Comparison of ENCODE assay signal across 8 mouse cellular contexts in the genomic region with DNA sequence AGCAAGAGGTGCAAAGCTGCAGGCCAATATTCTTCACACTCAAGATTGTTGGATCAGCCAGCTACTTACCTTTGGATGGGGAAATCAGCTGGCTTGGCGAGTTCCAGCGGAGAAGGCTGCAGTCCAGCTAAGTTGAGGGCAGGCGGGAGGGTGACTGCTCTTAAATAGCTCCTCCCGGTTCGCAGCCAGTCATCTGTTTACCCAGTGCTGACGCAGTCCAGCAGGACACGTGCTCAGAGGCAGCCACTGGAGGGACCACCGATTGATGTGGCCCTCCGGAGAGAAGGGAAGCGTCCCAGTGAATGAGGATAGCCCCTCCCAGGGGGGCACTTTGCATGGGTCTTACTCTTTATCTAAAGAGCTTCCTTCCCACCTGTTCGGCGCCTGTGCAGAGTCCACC. TPM values are rescaled to one million over a fixed set of nuclear protein-coding genes. Genes with fewer than 3 reads are reported as not detected.
A peak's percentile ranks its signal among the peaks of the same experiment; 100 is the strongest.
DNase-seq lines count a peak whose midpoint lies in the region; ATAC-seq and TF ChIP-seq lines count a peak whose summit lies in the region.

Gene Cck, minus strand, starts transcription at position 166 of the 400 bp plus-strand sequence.

- H3K4me1 ChIP-seq in cerebellum, adult 2 months (ENCODE audit: control insufficient read depth, insufficient read depth, low read length) = no peaks in the 10 kb centered on the region
- H3K4me1 ChIP-seq in hindbrain, embryonic 16.5 days (ENCODE audit: control insufficient read depth, insufficient read depth, low read depth, low read length) = peaks cover 12% of the 10 kb centered on the region
- peaks cover 32% of the 10 kb centered on the region for H3K4me1 ChIP-seq in midbrain, embryonic 10.5 days
- 0 out of 2 replicates have a peak, but pooled peaks cover 9% of the 10 kb centered on the region for H3K4me1 ChIP-seq in stomach, embryonic 16.5 days (ENCODE audit: control insufficient read depth, insufficient read depth, low read length)

- intact Hi-C loops in left cerebral cortex, postnatal 10 days (cut with DNase I) = loop anchor here (5.0 kb wide), 1 partner anchor 107 kb away; no protein-coding TSS in a partner anchor

- TF ChIP-seq CTCF in cerebellum, adult 2 months (IDR thresholded peaks at IDR 0.05; ENCODE audit: borderline replicate concordance, insufficient read depth, low read depth, low read length) = no peak

- no peak within 1 kb of the TSS for H3K4me3 ChIP-seq in cerebellum, adult 2 months (replicated peaks; ENCODE audit: insufficient read depth, low read depth, low read length)
- H3K4me3 ChIP-seq in hindbrain, embryonic 16.5 days (ENCODE audit: low read length) = peak within 1 kb of the TSS; percentile 45
- H3K4me3 ChIP-seq in midbrain, embryonic 10.5 days = peak within 1 kb of the TSS; percentile 52
- H3K4me3 ChIP-seq in stomach, embryonic 16.5 days (replicated peaks; ENCODE audit: low read length) = peak within 1 kb of the TSS; percentile 24

- WGBS in cerebellum, adult 2 months = 9% methylated on average over 12 of the region's 12 CpGs
- 2% methylated on average over 12 of the region's 12 CpGs for WGBS in hindbrain, embryonic 16.5 days
- 3% methylated on average over 12 of the region's 12 CpGs for WGBS in midbrain, embryonic 10.5 days
- WGBS in stomach, embryonic 16.5 days = 1% methylated on average over 12 of the region's 12 CpGs

- H3K4me2 ChIP-seq in hindbrain, embryonic 16.5 days (ENCODE audit: low read length) = peak within 1 kb of the TSS; percentile 67
- H3K4me2 ChIP-seq in stomach, embryonic 16.5 days (ENCODE audit: low read depth, low read length) = peak within 1 kb of the TSS; percentile 38

- no peaks in the 10 kb centered on the region for H3K9me3 ChIP-seq in hindbrain, embryonic 16.5 days (ENCODE audit: control insufficient read depth, low read length)
- H3K9me3 ChIP-seq in midbrain, embryonic 10.5 days (replicated peaks) = no peaks in the 10 kb centered on the region
- H3K9me3 ChIP-seq in stomach, embryonic 16.5 days (replicated peaks; ENCODE audit: control insufficient read depth, low read length) = no peaks in the 10 kb centered on the region

- no peak within 1 kb of the TSS for H3K27ac ChIP-seq in cerebellum, adult 2 months (ENCODE audit: insufficient read depth, low read length)
- H3K27ac ChIP-seq in hindbrain, embryonic 16.5 days (ENCODE audit: low read depth, low read length) = no peak within 1 kb of the TSS
- H3K27ac ChIP-seq in midbrain, embryonic 10.5 days (replicated peaks) = no peak within 1 kb of the TSS
- no peak within 1 kb of the TSS for H3K27ac ChIP-seq in stomach, embryonic 16.5 days (ENCODE audit: low read length)

- no peaks in the 10 kb centered on the region for H3K36me3 ChIP-seq in hindbrain, embryonic 16.5 days (ENCODE audit: control insufficient read depth, insufficient read depth, low read length)
- H3K36me3 ChIP-seq in midbrain, embryonic 10.5 days = no peaks in the 10 kb centered on the region
- H3K36me3 ChIP-seq in stomach, embryonic 16.5 days (ENCODE audit: control insufficient read depth, insufficient read depth, low read length) = no peaks in the 10 kb centered on the region

- H3K27me3 ChIP-seq in cerebellum, adult 2 months (ENCODE audit: control insufficient read depth, insufficient read depth, low read length) = no peaks in the 10 kb centered on the region
- peaks cover 35% of the 10 kb centered on the region for H3K27me3 ChIP-seq in hindbrain, embryonic 16.5 days (replicated peaks; ENCODE audit: control insufficient read depth, insufficient read depth, low read length)
- H3K27me3 ChIP-seq in midbrain, embryonic 10.5 days (ENCODE audit: low read depth, poor library complexity, severe bottlenecking) = peaks cover 65% of the 10 kb centered on the region
- H3K27me3 ChIP-seq in stomach, embryonic 16.5 days (ENCODE audit: control insufficient read depth, insufficient read depth, low read length) = peaks cover 48% of the 10 kb centered on the region

- TF ChIP-seq POLR2A in cerebellum, adult 2 months (IDR thresholded peaks at IDR 0.05; ENCODE audit: borderline replicate concordance, insufficient read depth, low read length) = no peak

- peak within 1 kb of the TSS; percentile 63 for H3K9ac ChIP-seq in hindbrain, embryonic 16.5 days (ENCODE audit: low read depth, low read length)
- no peak within 1 kb of the TSS for H3K9ac ChIP-seq in stomach, embryonic 16.5 days (ENCODE audit: low read length)

- DNase-seq in cerebellum, adult 2 months = no peak
- DNase-seq in cerebellum, adult 18-20 months = no peak
- DNase-seq in gastrocnemius, postnatal 10 days = peak; percentile 31
- peak; percentile 55 to 69 for DNase-seq in left cerebral cortex, postnatal 10 days (ENCODE audit: extremely low spot score in 1 of 2, low spot score in 2 of 2)
- peak; percentile 36 for DNase-seq in midbrain, embryonic 10.5 days (ENCODE audit: low spot score)
- DNase-seq in cerebellum, adult 9-10 months = no peak

- ATAC-seq in hindbrain, embryonic 16.5 days = no peak
- peak; percentile 76; the same call in 1 of the 2 replicates for ATAC-seq in stomach, embryonic 16.5 days (ENCODE audit: insufficient read depth, low FRiP score)

RNA-seq across cellular contexts. Expression of gene Cck, which starts in this region (rescaled TPM):
- polyA plus RNA-seq in cerebellum, adult 2 months (2012; rRNA removed) = 162 and 188 TPM in 2 replicates
- total RNA-seq in gastrocnemius, postnatal 10 days (2021) = 1 to 10 TPM; 3.4 to 3.5 TPM
- 70.4 and 88.3 TPM in 2 replicates for polyA plus RNA-seq in hindbrain, embryonic 16.5 days (2015; fragmentation: Nextera tagmentation; extraction: Ambion mirVana)
- total RNA-seq in left cerebral cortex, postnatal 10 days (2021) = 100 to 1,000 TPM; 377 to 421 TPM
- 6.0 and 7.2 TPM in 2 replicates for polyA plus RNA-seq in midbrain, embryonic 10.5 days (2016; fragmentation: Nextera tagmentation; extraction: Ambion mirVana)
- 11.5 and 12.5 TPM in 2 replicates for polyA plus RNA-seq in stomach, embryonic 16.5 days (2015; fragmentation: Nextera tagmentation; extraction: Ambion mirVana)

Comparison
In these comparisons a context has a peak if more than half of its experiments do, and no peak if none do; other contexts are left out.
1. RNA of gene Cck (total RNA-seq): 377 to 421 TPM in left cerebral cortex, postnatal 10 days; 3.4 to 3.5 TPM in gastrocnemius, postnatal 10 days; every median in the first group is over 10 times any median in the second.
2. DNase-seq: peak in gastrocnemius, postnatal 10 days (single experiment), left cerebral cortex, postnatal 10 days (2 of 2) and midbrain, embryonic 10.5 days (single experiment); none in cerebellum, adult 2 months (0 of 2), cerebellum, adult 18-20 months (0 of 2) and cerebellum, adult 9-10 months (single experiment).